Mouse (Mus musculus) spleen, adult 2 months (tissue): ENCODE measurements around the gene Atg10. TPM values are rescaled to one million over a fixed set of nuclear protein-coding genes. Genes with fewer than 3 reads are reported as not detected.

Experiments used
- DNase-seq, 2 experiments: peaks; one replicate each; pipeline versions ENCODE4 v3.0.0 to v3.0.0-alpha.2; 2012 to 2021; ENCODE audit warnings: low spot score in 2 of 2, low read depth in 1 of 2
- H3K27ac ChIP-seq: fragments of 200-500 bp; 2 replicates; pipeline ENCODE4 v1.5.1; 2012; ENCODE audit warnings: low read length, inconsistent platforms; ENCODE audit not compliant: insufficient read depth
- H3K27me3 ChIP-seq: fragments of 200-500 bp; 2 replicates; pipeline ENCODE4 v1.6.1; 2012; ENCODE audit warnings: mild to moderate bottlenecking, moderate library complexity, low read length, inconsistent platforms; ENCODE audit not compliant: control insufficient read depth, insufficient read depth
- H3K36me3 ChIP-seq: fragments of 200-500 bp; 2 replicates; pipeline ENCODE4 v1.6.1; 2012; ENCODE audit warnings: mild to moderate bottlenecking, low read length, inconsistent platforms; ENCODE audit not compliant: control insufficient read depth, insufficient read depth
- H3K4me1 ChIP-seq: fragments of 200-500 bp; 2 replicates; pipeline ENCODE4 v1.6.1; 2011; ENCODE audit warnings: inconsistent platforms; ENCODE audit not compliant: control insufficient read depth, insufficient read depth, insufficient read length
- H3K4me3 ChIP-seq: fragments of 200-500 bp; 2 replicates; pipeline ENCODE4 v1.5.1; 2011; ENCODE audit warnings: mild to moderate bottlenecking, inconsistent platforms; ENCODE audit not compliant: insufficient read depth, insufficient read length; ENCODE audit errors: extremely low read depth
- CTCF ChIP-seq: fragments of 200-500 bp; IDR thresholded peaks from 2 replicates; pipeline ENCODE4 v1.5.1; 2011; ENCODE audit warnings: mild to moderate bottlenecking, inconsistent platforms; ENCODE audit not compliant: insufficient read depth, insufficient read length, insufficient replicate concordance; ENCODE audit errors: extremely low read depth
- POLR2A ChIP-seq: fragments of 200-500 bp; IDR thresholded peaks from 2 replicates; pipeline ENCODE4 v1.6.1; 2011; ENCODE audit warnings: low read depth, low read length, inconsistent platforms
- WGBS: fragments of 180-500 bp; shearing (Covaris S2); methylation state at CpG from one replicate; pipeline ENCODE4 v1.1.7; 2018; 5-methylcytosine and 5-hydroxymethylcytosine counted together
- polyA plus RNA-seq: library from polyadenylated mRNA; depleted of rRNA; stranded (reverse); fragments of >200 nt; gene quantifications from 2 replicates; pipeline ENCODE4 v1.2.3, GENCODE M21; 2012

The Atg10 gene
- polyA plus RNA-seq, 1 experiment, result 0.95 TPM

- no peak for TF ChIP-seq CTCF
- no peak for TF ChIP-seq POLR2A
- no peaks in the 10 kb centered on the region for H3K27me3 ChIP-seq
- H3K4me1 ChIP-seq, result no peaks in the 10 kb centered on the region
- 82% methylated on average over 1 of the region's 1 CpGs for WGBS
- H3K4me3 ChIP-seq, result no peak overlapping the region
- no peak for DNase-seq
- H3K36me3 ChIP-seq, result no peaks in the 10 kb centered on the region
- H3K27ac ChIP-seq, result peak overlapping the region; percentile 24
These were observed 705 bp downstream of the Atg10 start for GRCm38 (mm10) chr13:91223063-91223462.

GRCm38 (mm10) chr13:91221696-91222095 lies 2.1 kb downstream of the Atg10 start:
- H3K27ac ChIP-seq, result no peak overlapping the region
- no peak for TF ChIP-seq CTCF
- TF ChIP-seq POLR2A, result no peak
- no peaks in the 10 kb centered on the region; the same call in 1 of the 2 replicates for H3K4me1 ChIP-seq
- no peaks in the 10 kb centered on the region for H3K36me3 ChIP-seq
- H3K4me3 ChIP-seq, result no peak overlapping the region
- no peaks in the 10 kb centered on the region for H3K27me3 ChIP-seq
- DNase-seq, result no peak
- WGBS, result 63% methylated on average over 4 of the region's 4 CpGs

- DNase-seq, result no peak
- H3K4me1 ChIP-seq, result no peaks in the 10 kb centered on the region; the same call in 1 of the 2 replicates
- WGBS, result 86% methylated on average over 2 of the region's 2 CpGs
- H3K4me3 ChIP-seq, result no peak overlapping the region
- TF ChIP-seq CTCF, result no peak
- no peak for TF ChIP-seq POLR2A
- no peaks in the 10 kb centered on the region for H3K36me3 ChIP-seq
- H3K27me3 ChIP-seq, result no peaks in the 10 kb centered on the region
- H3K27ac ChIP-seq, result no peak overlapping the region
These were observed 6.1 kb downstream of the Atg10 start for GRCm38 (mm10) chr13:91217691-91218090.

GRCm38 (mm10) chr13:91216656-91217205 lies 7.0 kb downstream of the Atg10 start:
- TF ChIP-seq CTCF (no peak), POLR2A (no peak)
- no peaks in the 10 kb centered on the region for H3K36me3 ChIP-seq
- 41% methylated on average over 3 of the region's 3 CpGs for WGBS

GRCm38 (mm10) chr13:91212958-91213357 lies 10.8 kb downstream of the Atg10 start:
- DNase-seq, result no peak
- H3K4me1 ChIP-seq, result no peaks in the 10 kb centered on the region; the same call in 1 of the 2 replicates
- no peak overlapping the region for H3K27ac ChIP-seq
- H3K4me3 ChIP-seq, result no peak overlapping the region
- WGBS, result 92% methylated on average over 8 of the region's 8 CpGs
- H3K36me3 ChIP-seq, result no peaks in the 10 kb centered on the region
- H3K27me3 ChIP-seq, result no peaks in the 10 kb centered on the region
- no peak for TF ChIP-seq CTCF

More at GRCm38 (mm10) chr13:91216656-91217205, 7.0 kb downstream of the Atg10 start:
- no peaks in the 10 kb centered on the region; the same call in 1 of the 2 replicates for H3K4me1 ChIP-seq
- no peak overlapping the region for H3K4me3 ChIP-seq
- H3K27me3 ChIP-seq, result no peaks in the 10 kb centered on the region
- H3K27ac ChIP-seq, result no peak overlapping the region
- no peak for DNase-seq

- WGBS, result 81% methylated on average over 5 of the region's 5 CpGs
- Histone ChIP-seq H3K4me3 (no peak overlapping the region), H3K4me1 (peaks cover 4% of the 10 kb centered on the region; the same call in 1 of the 2 replicates), H3K27me3 (no peaks in the 10 kb centered on the region), H3K36me3 (no peaks in the 10 kb centered on the region), H3K27ac (no peak overlapping the region)
- DNase-seq, result no peak
- TF ChIP-seq POLR2A (no peak), CTCF (no peak)
These were observed 17.5 kb downstream of the Atg10 start for GRCm38 (mm10) chr13:91206237-91206636.

- no peaks in the 10 kb centered on the region for H3K36me3 ChIP-seq
- DNase-seq, result no peak
- TF ChIP-seq POLR2A (no peak), CTCF (no peak)
- peaks cover 4% of the 10 kb centered on the region; the same call in 1 of the 2 replicates for H3K4me1 ChIP-seq
- H3K27me3 ChIP-seq, result no peaks in the 10 kb centered on the region
- H3K27ac ChIP-seq, result no peak overlapping the region
- 55% methylated on average over 7 of the region's 7 CpGs for WGBS
- H3K4me3 ChIP-seq, result no peak overlapping the region
These were observed 21.2 kb downstream of the Atg10 start for GRCm38 (mm10) chr13:91202564-91202963.
